Mouse (Mus musculus) embryonic facial prominence, embryonic 12.5 days (tissue): ENCODE results near the gene Tspan11. TPM values are rescaled to one million over a fixed set of nuclear protein-coding genes. Genes with fewer than 3 reads are reported as not detected.
A peak's percentile ranks its signal among the peaks of the same experiment; 100 is the strongest.

Experiments
- ATAC-seq: fragments of 200-750 bp; cut with Nextera tagmentation; 2 replicates; pipeline ENCODE4 v1.8.0; 2017; ENCODE audit not compliant: insufficient number of reproducible peaks, insufficient read depth, low FRiP score, low TSS enrichment
- H3K27ac ChIP-seq: fragments of 300-500 bp; sonication (generic); 2 replicates; pipeline ENCODE4 v1.5.1; 2016; ENCODE audit warnings: mild to moderate bottlenecking
- H3K27me3 ChIP-seq: fragments of 300-500 bp; sonication (generic); 2 replicates; pipeline ENCODE4 v1.6.1; 2016; ENCODE audit warnings: mild to moderate bottlenecking, moderate library complexity
- H3K36me3 ChIP-seq: fragments of 300-500 bp; sonication (generic); 2 replicates; pipeline ENCODE4 v1.6.1; 2016; ENCODE audit warnings: mild to moderate bottlenecking
- H3K4me1 ChIP-seq: fragments of 300-500 bp; sonication (generic); 2 replicates; pipeline ENCODE4 v1.6.1; 2016
- H3K4me2 ChIP-seq: fragments of 300-500 bp; sonication (generic); replicated peaks from 2 replicates; pipeline ENCODE4 v1.6.1; 2016; ENCODE audit warnings: mild to moderate bottlenecking, moderate library complexity
- H3K4me3 ChIP-seq: fragments of 300-500 bp; sonication (generic); 2 replicates; pipeline ENCODE4 v1.5.1; 2016; ENCODE audit warnings: mild to moderate bottlenecking
- H3K9ac ChIP-seq: fragments of 300-500 bp; sonication (generic); 2 replicates; pipeline ENCODE4 v1.6.1; 2016; ENCODE audit warnings: mild to moderate bottlenecking, moderate library complexity
- H3K9me3 ChIP-seq: fragments of 300-500 bp; sonication (generic); 2 replicates; pipeline ENCODE4 v1.6.1; 2016; ENCODE audit warnings: mild to moderate bottlenecking, moderate library complexity
- WGBS: fragments of 180-500 bp; shearing (Covaris S2); methylation state at CpG from one replicate; pipeline ENCODE4 v1.1.7; 2016; 5-methylcytosine and 5-hydroxymethylcytosine counted together
- polyA plus RNA-seq: library from polyadenylated mRNA; unstranded; fragments of >200 nt; fragmentation: Nextera tagmentation; extraction: Ambion mirVana; gene quantifications from 2 replicates; pipeline ENCODE4 v1.2.1, GENCODE M21; 2016

Tspan11 gene
- polyA plus RNA-seq, 1 experiment from 2014 or later, result 24.7 TPM

DNA sequence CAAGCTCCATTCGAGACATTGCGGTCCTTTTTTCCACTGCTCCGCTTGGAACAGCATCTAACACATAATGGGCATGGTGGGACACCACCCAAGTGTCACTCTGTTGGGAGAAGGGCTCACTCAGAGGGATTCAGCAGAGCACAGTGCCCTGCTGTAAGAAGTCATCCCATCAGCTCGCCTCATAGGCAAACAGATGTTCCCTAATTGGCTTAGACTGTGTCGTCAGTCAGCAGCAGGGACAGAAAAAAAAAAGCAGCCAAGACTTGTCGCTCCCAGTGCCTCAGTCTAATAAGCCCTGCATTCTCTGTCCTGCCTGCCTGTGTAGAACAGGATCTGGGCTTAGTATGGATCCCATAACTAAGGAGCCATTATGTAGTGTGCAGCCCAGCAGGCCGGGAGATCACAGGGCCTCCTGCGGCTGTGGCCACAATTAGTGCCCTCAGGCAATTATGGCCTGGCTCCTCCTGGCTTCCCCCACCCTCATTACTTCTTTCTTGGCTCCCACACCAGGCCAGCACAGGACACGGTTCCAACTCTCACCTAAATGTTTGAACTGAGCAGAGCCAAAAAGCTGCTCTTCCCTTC, 31.6 kb upstream of the Tspan11 start:
- peak overlapping the region; percentile 32 for H3K27ac ChIP-seq
- no peaks in the 10 kb centered on the region for H3K36me3 ChIP-seq
- H3K4me1 ChIP-seq, result peaks cover 26% of the 10 kb centered on the region
- no peak overlapping the region for H3K9ac ChIP-seq
- H3K9me3 ChIP-seq, result no peaks in the 10 kb centered on the region
- peak; percentile 65 for ATAC-seq
- H3K4me3 ChIP-seq, result no peak overlapping the region
- no peaks in the 10 kb centered on the region for H3K27me3 ChIP-seq
- 31% methylated on average over 9 of the region's 9 CpGs for WGBS
- no peak overlapping the region for H3K4me2 ChIP-seq

- Histone ChIP-seq H3K4me1 (0 out of 2 replicates have a peak, but pooled peaks cover 2% of the 10 kb centered on the region), H3K27ac (no peak overlapping the region), H3K36me3 (no peaks in the 10 kb centered on the region), H3K9ac (no peak overlapping the region), H3K27me3 (no peaks in the 10 kb centered on the region), H3K4me3 (no peak overlapping the region), H3K9me3 (no peaks in the 10 kb centered on the region), H3K4me2 (no peak overlapping the region)
- 66% methylated on average over 9 of the region's 9 CpGs for WGBS
- ATAC-seq, result no peak
Measured at GRCm38 (mm10) chr6:127861951-127862350, 25.4 kb upstream of the Tspan11 start.

- no peaks in the 10 kb centered on the region for H3K27me3 ChIP-seq
- no peak overlapping the region for H3K4me3 ChIP-seq
- no peak for ATAC-seq
- peaks cover 21% of the 10 kb centered on the region; the same call in 1 of the 2 replicates for H3K4me1 ChIP-seq
- H3K27ac ChIP-seq, result no peak overlapping the region
- 58% methylated on average over 4 of the region's 4 CpGs for WGBS
- no peak overlapping the region for H3K9ac ChIP-seq
- no peak overlapping the region for H3K4me2 ChIP-seq
- no peaks in the 10 kb centered on the region for H3K36me3 ChIP-seq
- H3K9me3 ChIP-seq, result no peaks in the 10 kb centered on the region
Measured at GRCm38 (mm10) chr6:127865391-127865790, 22.0 kb upstream of the Tspan11 start.

DNA sequence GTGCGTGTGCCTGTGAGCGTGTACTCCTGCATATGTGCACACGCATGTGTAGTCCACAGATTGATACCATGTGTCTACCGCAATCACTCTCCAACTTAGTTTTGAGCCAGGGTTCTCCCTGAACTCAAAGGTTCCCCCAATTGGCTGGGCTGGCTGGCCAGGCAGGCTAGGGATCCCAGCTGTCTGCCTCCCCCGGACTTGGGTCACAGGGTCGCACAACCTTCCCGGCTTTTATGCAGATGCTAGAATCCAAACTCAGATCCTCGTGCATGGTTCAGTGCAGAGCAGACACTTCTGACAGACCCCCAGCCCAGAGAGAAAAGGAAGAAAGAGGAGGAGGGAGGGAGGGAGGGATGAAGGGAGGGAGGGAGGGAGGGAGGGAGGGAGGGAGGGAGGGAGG, 18.8 kb upstream of the Tspan11 start:
- Histone ChIP-seq H3K27ac (no peak overlapping the region), H3K4me2 (no peak overlapping the region), H3K36me3 (no peaks in the 10 kb centered on the region), H3K27me3 (no peaks in the 10 kb centered on the region), H3K9ac (no peak overlapping the region), H3K4me3 (no peak overlapping the region), H3K4me1 (peaks cover 37% of the 10 kb centered on the region), H3K9me3 (no peaks in the 10 kb centered on the region)
- WGBS, result 51% methylated on average over 8 of the region's 8 CpGs
- no peak for ATAC-seq

- H3K4me2 ChIP-seq, result no peak overlapping the region
- WGBS, result 68% methylated on average over 7 of the region's 7 CpGs
- no peak overlapping the region for H3K9ac ChIP-seq
- no peaks in the 10 kb centered on the region for H3K9me3 ChIP-seq
- H3K4me3 ChIP-seq, result no peak overlapping the region
- no peaks in the 10 kb centered on the region for H3K36me3 ChIP-seq
- H3K27ac ChIP-seq, result peak overlapping the region; percentile 97
- ATAC-seq, result no peak
- H3K4me1 ChIP-seq, result peaks cover 37% of the 10 kb centered on the region
- H3K27me3 ChIP-seq, result no peaks in the 10 kb centered on the region
Measured at GRCm38 (mm10) chr6:127869121-127869520, 18.3 kb upstream of the Tspan11 start.

DNA sequence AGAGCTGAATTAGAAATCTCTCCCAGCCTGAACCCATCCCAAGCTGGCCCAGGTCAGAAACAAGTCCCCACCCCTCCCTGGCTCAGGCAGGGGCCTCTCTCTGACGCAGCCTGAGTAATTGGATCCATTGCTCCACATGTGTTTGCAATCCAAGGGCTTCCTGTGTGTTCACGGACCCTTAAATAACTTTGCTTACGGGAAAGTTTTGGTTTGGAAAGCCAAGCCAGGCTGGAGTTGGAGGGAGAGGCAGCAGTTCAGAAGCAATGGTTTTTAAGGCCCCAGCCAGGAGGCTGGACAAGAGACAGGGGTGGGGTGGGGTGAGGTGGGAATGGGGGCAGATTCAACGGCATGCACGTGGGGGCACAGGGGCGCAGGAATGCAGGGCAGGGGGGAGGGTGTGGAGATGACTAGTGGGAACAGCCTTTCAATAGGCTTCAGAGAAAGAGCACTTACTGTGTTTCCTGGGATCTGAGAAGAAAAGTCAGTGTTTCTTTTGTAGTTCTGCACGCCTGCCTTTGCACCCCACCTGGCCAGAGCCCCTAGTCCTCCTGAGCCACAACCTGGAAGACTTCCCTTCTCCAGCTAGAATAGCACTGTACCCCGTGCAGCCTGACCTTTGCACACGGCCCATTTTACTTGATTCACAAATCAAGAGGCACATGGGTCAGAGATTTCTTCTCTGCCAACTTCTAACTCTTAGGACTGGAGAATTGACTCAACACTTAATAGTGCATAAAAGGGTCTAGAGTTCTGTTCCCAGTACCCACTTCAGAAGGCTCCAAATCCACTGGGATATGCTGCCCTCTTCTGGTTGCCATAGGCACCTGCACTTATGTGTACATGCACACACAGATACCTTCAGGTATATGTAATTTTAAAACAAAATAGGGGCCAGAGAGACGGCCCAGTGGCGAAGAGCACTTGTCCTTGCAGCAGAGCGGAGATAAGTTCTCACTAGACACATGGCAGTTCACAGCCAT, 16.8 kb upstream of the Tspan11 start:
- ATAC-seq, result peak; percentile 89
- no peaks in the 10 kb centered on the region for H3K9me3 ChIP-seq
- no peaks in the 10 kb centered on the region for H3K36me3 ChIP-seq
- no peak overlapping the region; the same call in 1 of the 2 replicates for H3K4me2 ChIP-seq
- H3K27ac ChIP-seq, result peak overlapping the region; percentile 97
- 35% methylated on average over 12 of the region's 12 CpGs for WGBS
- no peak overlapping the region for H3K9ac ChIP-seq
- no peak overlapping the region for H3K4me3 ChIP-seq
- peaks cover 44% of the 10 kb centered on the region for H3K4me1 ChIP-seq
- H3K27me3 ChIP-seq, result no peaks in the 10 kb centered on the region

- H3K36me3 ChIP-seq, result no peaks in the 10 kb centered on the region
- H3K9ac ChIP-seq, result no peak overlapping the region
- H3K27ac ChIP-seq, result peak overlapping the region; percentile 97
- H3K4me2 ChIP-seq, result no peak overlapping the region
- no peak overlapping the region for H3K4me3 ChIP-seq
- no peaks in the 10 kb centered on the region for H3K9me3 ChIP-seq
- no peak for ATAC-seq
- WGBS, result 69% methylated on average over 6 of the region's 6 CpGs
- H3K27me3 ChIP-seq, result no peaks in the 10 kb centered on the region
- peaks cover 52% of the 10 kb centered on the region for H3K4me1 ChIP-seq
Measured at GRCm38 (mm10) chr6:127871436-127871835, 16.0 kb upstream of the Tspan11 start.

- no peaks in the 10 kb centered on the region for H3K36me3 ChIP-seq
- H3K4me1 ChIP-seq, result peaks cover 62% of the 10 kb centered on the region
- ATAC-seq, result no peak
- no peak overlapping the region for H3K9ac ChIP-seq
- no peaks in the 10 kb centered on the region for H3K9me3 ChIP-seq
- H3K27me3 ChIP-seq, result no peaks in the 10 kb centered on the region
- H3K27ac ChIP-seq, result no peak overlapping the region
- 85% methylated on average over 8 of the region's 8 CpGs for WGBS
- H3K4me3 ChIP-seq, result no peak overlapping the region
- H3K4me2 ChIP-seq, result no peak overlapping the region
Measured at GRCm38 (mm10) chr6:127872581-127872980, 14.8 kb upstream of the Tspan11 start.

GRCm38 (mm10) chr6:127875883-127876282, 11.5 kb upstream of the Tspan11 start:
- Histone ChIP-seq H3K4me1 (peaks cover 40% of the 10 kb centered on the region), H3K4me2 (peak overlapping the region; percentile 16; the same call in 1 of the 2 replicates), H3K27me3 (no peaks in the 10 kb centered on the region), H3K9me3 (peaks cover 8% of the 10 kb centered on the region; the same call in 1 of the 2 replicates), H3K4me3 (no peak overlapping the region), H3K9ac (no peak overlapping the region), H3K27ac (peak overlapping the region; percentile 58), H3K36me3 (no peaks in the 10 kb centered on the region)
- WGBS, result 27% methylated on average over 11 of the region's 11 CpGs
- no peak; the same call in 1 of the 2 replicates for ATAC-seq

DNA sequence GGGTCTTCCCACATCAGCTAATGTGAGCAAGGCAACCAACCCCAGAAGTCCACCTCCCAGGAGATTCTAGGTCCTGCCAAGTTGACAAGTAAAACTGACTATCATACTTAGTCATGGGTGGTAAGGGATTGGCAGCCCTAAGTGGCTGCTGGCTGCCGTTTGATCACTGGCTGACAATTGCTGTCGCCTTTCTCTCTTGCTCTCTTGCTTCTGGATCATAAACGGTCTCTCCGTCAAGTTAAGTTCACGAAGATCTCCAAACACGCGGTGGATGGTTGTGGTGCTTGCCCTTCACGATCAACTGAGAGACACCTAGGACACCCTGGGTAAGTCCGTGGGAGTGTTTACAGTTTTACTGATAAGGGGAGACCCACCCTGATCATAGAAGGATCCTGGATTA, 11.0 kb upstream of the Tspan11 start:
- Histone ChIP-seq H3K27ac (peak overlapping the region; percentile 74), H3K4me3 (no peak overlapping the region), H3K36me3 (no peaks in the 10 kb centered on the region), H3K4me2 (0 out of 2 replicates have a peak overlapping the region, but pooled peaks have one; percentile 16), H3K9ac (no peak overlapping the region), H3K4me1 (peaks cover 36% of the 10 kb centered on the region), H3K27me3 (no peaks in the 10 kb centered on the region), H3K9me3 (peaks cover 8% of the 10 kb centered on the region; the same call in 1 of the 2 replicates)
- 88% methylated on average over 9 of the region's 9 CpGs for WGBS
- no peak for ATAC-seq

DNA sequence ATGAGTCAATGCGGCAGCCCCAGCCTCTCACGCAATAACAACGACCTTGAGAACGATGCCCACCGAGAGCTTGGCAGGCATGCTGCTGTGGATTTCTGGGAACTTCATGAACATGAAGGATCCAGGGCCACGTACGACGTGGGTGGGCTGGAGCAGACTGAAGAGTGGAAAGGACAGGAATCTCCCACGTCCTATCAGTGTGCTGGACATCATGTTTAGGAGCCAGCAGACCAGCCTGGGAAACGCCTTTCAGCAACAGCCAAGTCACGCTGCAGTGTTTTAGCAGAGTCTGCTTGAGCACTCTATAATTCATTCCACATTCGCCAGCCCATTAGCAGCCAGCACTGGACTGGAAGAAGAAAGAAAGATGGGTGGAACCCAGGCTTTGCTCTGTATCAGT, 10.4 kb upstream of the Tspan11 start:
- no peak overlapping the region for H3K4me2 ChIP-seq
- H3K9ac ChIP-seq, result no peak overlapping the region
- H3K9me3 ChIP-seq, result peaks cover 8% of the 10 kb centered on the region; the same call in 1 of the 2 replicates
- 56% methylated on average over 12 of the region's 12 CpGs for WGBS
- H3K36me3 ChIP-seq, result no peaks in the 10 kb centered on the region
- H3K27ac ChIP-seq, result peak overlapping the region; percentile 74
- H3K4me3 ChIP-seq, result no peak overlapping the region
- no peaks in the 10 kb centered on the region for H3K27me3 ChIP-seq
- peaks cover 32% of the 10 kb centered on the region for H3K4me1 ChIP-seq
- no peak for ATAC-seq

- H3K4me3 ChIP-seq, result no peak overlapping the region
- no peak for ATAC-seq
- H3K4me1 ChIP-seq, result peaks cover 29% of the 10 kb centered on the region
- peaks cover 8% of the 10 kb centered on the region; the same call in 1 of the 2 replicates for H3K9me3 ChIP-seq
- WGBS, result 89% methylated on average over 6 of the region's 6 CpGs
- no peak overlapping the region for H3K9ac ChIP-seq
- H3K27me3 ChIP-seq, result no peaks in the 10 kb centered on the region
- H3K27ac ChIP-seq, result no peak overlapping the region
- no peaks in the 10 kb centered on the region for H3K36me3 ChIP-seq
- no peak overlapping the region for H3K4me2 ChIP-seq
Measured at GRCm38 (mm10) chr6:127879472-127879871, 7.9 kb upstream of the Tspan11 start.
